ENCODE assay signal across 8 mouse cellular contexts in the genomic region with DNA sequence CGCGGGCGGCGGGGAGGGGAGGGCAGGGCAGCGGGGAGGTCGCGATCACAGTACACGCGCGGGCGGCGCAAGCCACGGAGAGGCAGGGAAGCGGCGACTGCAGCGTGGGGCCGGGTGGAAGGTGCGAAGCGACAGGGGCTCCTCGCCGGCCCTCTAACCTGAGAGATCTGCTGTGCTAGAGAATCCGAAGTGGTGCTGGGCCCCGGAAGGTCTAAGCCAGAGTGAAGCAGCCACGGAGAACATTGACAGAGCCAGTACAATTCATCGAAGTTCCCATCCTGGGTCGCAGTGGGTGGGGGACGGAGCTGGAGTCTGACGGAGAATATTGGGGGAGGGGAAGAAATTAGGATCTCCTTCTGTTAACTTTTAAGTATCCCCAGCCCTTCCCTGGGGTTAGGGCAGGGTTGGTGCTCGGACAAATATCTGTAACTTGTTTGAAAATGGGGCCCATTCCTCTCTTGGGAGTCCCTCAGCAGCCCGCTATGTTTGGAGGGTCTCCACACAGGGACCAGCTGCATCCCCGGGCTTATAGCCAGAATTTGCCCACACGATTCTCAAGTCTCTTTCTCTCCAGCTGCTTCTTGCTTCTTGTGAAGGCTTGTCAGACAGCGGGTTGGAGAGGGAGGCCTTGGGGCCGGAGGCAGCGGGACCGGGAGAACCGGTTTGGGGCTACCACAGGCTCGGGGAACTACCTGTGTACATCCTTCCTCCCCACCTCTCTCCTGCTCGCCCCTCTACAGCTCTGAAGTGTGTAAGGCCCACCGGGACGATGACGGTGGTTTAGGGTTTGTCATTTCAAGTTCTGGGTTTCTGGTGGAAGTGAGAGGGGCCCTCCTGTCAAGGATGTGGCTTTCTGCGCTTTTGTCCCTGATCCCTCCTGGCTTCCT. TPM values are rescaled to one million over a fixed set of nuclear protein-coding genes. Genes with fewer than 3 reads are reported as not detected.
DNase-seq lines count a peak whose midpoint lies in the region; ATAC-seq and TF ChIP-seq lines count a peak whose summit lies in the region.

No protein-coding gene starts in this region.

- no peak for DNase-seq in cerebellum, adult 8-10 months
- peak; percentile 78 for DNase-seq in forebrain, postnatal 0 days
- peak; percentile 73 for DNase-seq in limb, embryonic 10.5 days (ENCODE audit: low spot score)
- DNase-seq in midbrain, embryonic 14.5 days = peak; percentile 71

- H3K4me1 ChIP-seq in brown adipose tissue, adult 24 weeks (ENCODE audit: control insufficient read depth, insufficient read depth, insufficient read length, low read length) = peaks cover 20% of the 10 kb centered on the region
- H3K4me1 ChIP-seq in forebrain, postnatal 0 days (ENCODE audit: insufficient read depth) = peaks cover 25% of the 10 kb centered on the region
- peaks cover 25% of the 10 kb centered on the region for H3K4me1 ChIP-seq in intestine, embryonic 16.5 days (ENCODE audit: control insufficient read depth, insufficient read depth, low read length)
- peaks cover 45% of the 10 kb centered on the region for H3K4me1 ChIP-seq in limb, embryonic 10.5 days
- H3K4me1 ChIP-seq in midbrain, embryonic 14.5 days (ENCODE audit: control insufficient read depth, insufficient read depth, low read length) = peaks cover 43% of the 10 kb centered on the region
- peaks cover 22% of the 10 kb centered on the region for H3K4me1 ChIP-seq in stomach, embryonic 14.5 days (ENCODE audit: control insufficient read depth, insufficient read depth, low read length)

- H3K36me3 ChIP-seq in forebrain, postnatal 0 days (ENCODE audit: insufficient read depth) = peaks cover 35% of the 10 kb centered on the region
- peaks cover 13% of the 10 kb centered on the region for H3K36me3 ChIP-seq in intestine, embryonic 16.5 days (ENCODE audit: control insufficient read depth, insufficient read depth, low read length)
- H3K36me3 ChIP-seq in limb, embryonic 10.5 days = peaks cover 56% of the 10 kb centered on the region
- H3K36me3 ChIP-seq in midbrain, embryonic 14.5 days (ENCODE audit: control insufficient read depth, insufficient read depth, low read length) = peaks cover 43% of the 10 kb centered on the region
- H3K36me3 ChIP-seq in stomach, embryonic 14.5 days (ENCODE audit: control insufficient read depth, insufficient read depth, low read length) = peaks cover 35% of the 10 kb centered on the region

- 1% methylated on average over 43 of the region's 43 CpGs for WGBS in forebrain, postnatal 0 days
- under 1% methylated on average over 43 of the region's 43 CpGs for WGBS in intestine, embryonic 16.5 days
- WGBS in limb, embryonic 10.5 days = under 1% methylated on average over 43 of the region's 43 CpGs
- WGBS in midbrain, embryonic 14.5 days = under 1% methylated on average over 43 of the region's 43 CpGs
- under 1% methylated on average over 43 of the region's 43 CpGs for WGBS in stomach, embryonic 14.5 days

- peak overlapping the region; percentile 87 for H3K9ac ChIP-seq in forebrain, postnatal 0 days
- peak overlapping the region; percentile 91 for H3K9ac ChIP-seq in intestine, embryonic 16.5 days (ENCODE audit: low read depth, low read length)
- peak overlapping the region; percentile 92 for H3K9ac ChIP-seq in midbrain, embryonic 14.5 days (replicated peaks; ENCODE audit: low read length)
- H3K9ac ChIP-seq in stomach, embryonic 14.5 days (replicated peaks; ENCODE audit: low read depth, low read length) = peak overlapping the region; percentile 86

- ATAC-seq in cerebellum, adult (ENCODE audit: insufficient number of reproducible peaks, low FRiP score, low TSS enrichment) = peak; percentile 8; the same call in 1 of the 2 replicates
- ATAC-seq in forebrain, postnatal 0 days = peak; percentile 8; the same call in 1 of the 2 replicates
- ATAC-seq in intestine, embryonic 16.5 days = peak; percentile 25
- ATAC-seq in midbrain, embryonic 14.5 days (ENCODE audit: low FRiP score, low TSS enrichment) = peak; percentile 44
- peak; percentile 39; the same call in 1 of the 2 replicates for ATAC-seq in stomach, embryonic 14.5 days (ENCODE audit: insufficient number of reproducible peaks, insufficient read depth, low FRiP score, low read depth)

- H3K27ac ChIP-seq in brown adipose tissue, adult 24 weeks (replicated peaks; ENCODE audit: low read depth, low read length) = peak overlapping the region; percentile 73
- peak overlapping the region; percentile 98 for H3K27ac ChIP-seq in forebrain, postnatal 0 days (ENCODE audit: low read depth, low read length)
- H3K27ac ChIP-seq in intestine, embryonic 16.5 days (ENCODE audit: low read length) = peak overlapping the region; percentile 99
- H3K27ac ChIP-seq in limb, embryonic 10.5 days = peak overlapping the region; percentile 96
- H3K27ac ChIP-seq in midbrain, embryonic 14.5 days (replicated peaks; ENCODE audit: low read depth, low read length) = peak overlapping the region; percentile 98
- peak overlapping the region; percentile 97 for H3K27ac ChIP-seq in stomach, embryonic 14.5 days (ENCODE audit: low read length)

- no peaks in the 10 kb centered on the region for H3K9me3 ChIP-seq in forebrain, postnatal 0 days (ENCODE audit: low read length)
- H3K9me3 ChIP-seq in intestine, embryonic 16.5 days (ENCODE audit: control insufficient read depth, low read length) = no peaks in the 10 kb centered on the region
- H3K9me3 ChIP-seq in limb, embryonic 10.5 days (replicated peaks) = no peaks in the 10 kb centered on the region
- no peaks in the 10 kb centered on the region for H3K9me3 ChIP-seq in midbrain, embryonic 14.5 days (ENCODE audit: control insufficient read depth, low read length)
- no peaks in the 10 kb centered on the region for H3K9me3 ChIP-seq in stomach, embryonic 14.5 days (ENCODE audit: control insufficient read depth, low read depth, low read length)

- H3K4me2 ChIP-seq in forebrain, postnatal 0 days (ENCODE audit: low read depth) = peak overlapping the region; percentile 89
- H3K4me2 ChIP-seq in intestine, embryonic 16.5 days (ENCODE audit: low read depth, low read length) = peak overlapping the region; percentile 88
- peak overlapping the region; percentile 92 for H3K4me2 ChIP-seq in midbrain, embryonic 14.5 days (ENCODE audit: low read length)
- H3K4me2 ChIP-seq in stomach, embryonic 14.5 days (replicated peaks; ENCODE audit: low read depth, low read length) = peak overlapping the region; percentile 87

- H3K4me3 ChIP-seq in brown adipose tissue, adult 24 weeks (ENCODE audit: insufficient read depth, low read depth, low read length) = peak overlapping the region; percentile 88
- H3K4me3 ChIP-seq in forebrain, postnatal 0 days (ENCODE audit: low read depth, low read length) = peak overlapping the region; percentile 84
- H3K4me3 ChIP-seq in intestine, embryonic 16.5 days (ENCODE audit: low read length) = peak overlapping the region; percentile 72
- peak overlapping the region; percentile 96 for H3K4me3 ChIP-seq in limb, embryonic 10.5 days
- peak overlapping the region; percentile 91 for H3K4me3 ChIP-seq in midbrain, embryonic 14.5 days (replicated peaks; ENCODE audit: low read depth, low read length)
- peak overlapping the region; percentile 85 for H3K4me3 ChIP-seq in stomach, embryonic 14.5 days (ENCODE audit: low read depth, low read length)

- no peaks in the 10 kb centered on the region for H3K27me3 ChIP-seq in forebrain, postnatal 0 days (ENCODE audit: insufficient read depth, low read length)
- H3K27me3 ChIP-seq in intestine, embryonic 16.5 days (replicated peaks; ENCODE audit: control insufficient read depth, insufficient read depth, low read length) = no peaks in the 10 kb centered on the region
- no peaks in the 10 kb centered on the region for H3K27me3 ChIP-seq in limb, embryonic 10.5 days (ENCODE audit: low read depth, poor library complexity, severe bottlenecking)
- H3K27me3 ChIP-seq in midbrain, embryonic 14.5 days (ENCODE audit: control insufficient read depth, insufficient read depth, low read length) = no peaks in the 10 kb centered on the region
- H3K27me3 ChIP-seq in stomach, embryonic 14.5 days (ENCODE audit: control insufficient read depth, insufficient read depth, low read length) = no peaks in the 10 kb centered on the region

- TF ChIP-seq CTCF in forebrain, postnatal 0 days (IDR thresholded peaks at IDR 0.05; ENCODE audit: low read depth) = no peak

RNA-seq across cellular contexts. Expression of a gene that starts 0.6 kb away (rescaled TPM):
- 23.3 and 29.2 TPM in 2 replicates for polyA plus RNA-seq in brown adipose tissue, adult 24 weeks (2012; ENCODE audit: insufficient read depth, insufficient read length, missing spikeins)
- total RNA-seq in forebrain, postnatal 0 days (2014; rRNA removed) = 55.7 and 68.0 TPM in 2 replicates
- polyA plus RNA-seq in forebrain, postnatal 0 days (2015; fragmentation: Nextera tagmentation; extraction: Ambion mirVana) = 54.2 and 54.9 TPM in 2 replicates
- polyA plus RNA-seq in intestine, embryonic 16.5 days (2015; fragmentation: Nextera tagmentation; extraction: Ambion mirVana) = 67.8 and 73.8 TPM in 2 replicates
- 82.6 and 85.3 TPM in 2 replicates for polyA plus RNA-seq in limb, embryonic 10.5 days (2016; fragmentation: Nextera tagmentation; extraction: Ambion mirVana)
- 58.3 and 64.5 TPM in 2 replicates for polyA plus RNA-seq in midbrain, embryonic 14.5 days (2014; fragmentation: Nextera tagmentation; extraction: Ambion mirVana)
- polyA plus RNA-seq in stomach, embryonic 14.5 days (2014; fragmentation: Nextera tagmentation; extraction: Ambion mirVana) = 125 and 126 TPM in 2 replicates

RNA-seq across cellular contexts. Expression of a gene that starts 2.8 kb away (rescaled TPM):
- 3.5 and 7.0 TPM in 2 replicates for polyA plus RNA-seq in brown adipose tissue, adult 24 weeks (2012; ENCODE audit: insufficient read depth, insufficient read length, missing spikeins)
- total RNA-seq in forebrain, postnatal 0 days (2014; rRNA removed) = 207 and 235 TPM in 2 replicates
- polyA plus RNA-seq in forebrain, postnatal 0 days (2015; fragmentation: Nextera tagmentation; extraction: Ambion mirVana) = 578 and 712 TPM in 2 replicates
- polyA plus RNA-seq in intestine, embryonic 16.5 days (2015; fragmentation: Nextera tagmentation; extraction: Ambion mirVana) = 15.0 and 15.5 TPM in 2 replicates
- polyA plus RNA-seq in limb, embryonic 10.5 days (2016; fragmentation: Nextera tagmentation; extraction: Ambion mirVana) = 12.0 and 12.3 TPM in 2 replicates
- polyA plus RNA-seq in midbrain, embryonic 14.5 days (2014; fragmentation: Nextera tagmentation; extraction: Ambion mirVana) = 545 and 586 TPM in 2 replicates
- polyA plus RNA-seq in stomach, embryonic 14.5 days (2014; fragmentation: Nextera tagmentation; extraction: Ambion mirVana) = 38.9 and 42.4 TPM in 2 replicates

RNA-seq across cellular contexts. Expression of a gene that starts 11.4 kb away (rescaled TPM):
- polyA plus RNA-seq in brown adipose tissue, adult 24 weeks (2012; ENCODE audit: insufficient read depth, insufficient read length, missing spikeins) = 11.3 and 12.2 TPM in 2 replicates
- total RNA-seq in forebrain, postnatal 0 days (2014; rRNA removed) = 6.1 and 9.9 TPM in 2 replicates
- 0.54 and 1.5 TPM in 2 replicates for polyA plus RNA-seq in forebrain, postnatal 0 days (2015; fragmentation: Nextera tagmentation; extraction: Ambion mirVana)
- polyA plus RNA-seq in intestine, embryonic 16.5 days (2015; fragmentation: Nextera tagmentation; extraction: Ambion mirVana) = 5.7 and 6.0 TPM in 2 replicates
- polyA plus RNA-seq in limb, embryonic 10.5 days (2016; fragmentation: Nextera tagmentation; extraction: Ambion mirVana) = 11.4 and 13.1 TPM in 2 replicates
- polyA plus RNA-seq in midbrain, embryonic 14.5 days (2014; fragmentation: Nextera tagmentation; extraction: Ambion mirVana) = 3.7 and 4.2 TPM in 2 replicates
- 15.1 and 18.4 TPM in 2 replicates for polyA plus RNA-seq in stomach, embryonic 14.5 days (2014; fragmentation: Nextera tagmentation; extraction: Ambion mirVana)

RNA-seq across cellular contexts. Expression of a gene that starts 12.3 kb away (rescaled TPM):
- polyA plus RNA-seq in brown adipose tissue, adult 24 weeks (2012; ENCODE audit: insufficient read depth, insufficient read length, missing spikeins) = not detected in 2 replicates
- 0.29 TPM in 1 of 2 replicates, not detected in the other for total RNA-seq in forebrain, postnatal 0 days (2014; rRNA removed)
- 0.11 and 0.28 TPM in 2 replicates for polyA plus RNA-seq in forebrain, postnatal 0 days (2015; fragmentation: Nextera tagmentation; extraction: Ambion mirVana)
- polyA plus RNA-seq in intestine, embryonic 16.5 days (2015; fragmentation: Nextera tagmentation; extraction: Ambion mirVana) = 0.17 and 0.29 TPM in 2 replicates
- 0.65 and 0.92 TPM in 2 replicates for polyA plus RNA-seq in limb, embryonic 10.5 days (2016; fragmentation: Nextera tagmentation; extraction: Ambion mirVana)
- 0.11 and 0.15 TPM in 2 replicates for polyA plus RNA-seq in midbrain, embryonic 14.5 days (2014; fragmentation: Nextera tagmentation; extraction: Ambion mirVana)
- 0.71 and 1.3 TPM in 2 replicates for polyA plus RNA-seq in stomach, embryonic 14.5 days (2014; fragmentation: Nextera tagmentation; extraction: Ambion mirVana)

RNA-seq across cellular contexts. Expression of a gene that starts 21.9 kb away (rescaled TPM):
- polyA plus RNA-seq in brown adipose tissue, adult 24 weeks (2012; ENCODE audit: insufficient read depth, insufficient read length, missing spikeins) = not detected in 2 replicates
- 0.23 and 0.33 TPM in 2 replicates for total RNA-seq in forebrain, postnatal 0 days (2014; rRNA removed)
- not detected in 2 replicates for polyA plus RNA-seq in forebrain, postnatal 0 days (2015; fragmentation: Nextera tagmentation; extraction: Ambion mirVana)
- 0.51 and 0.72 TPM in 2 replicates for polyA plus RNA-seq in intestine, embryonic 16.5 days (2015; fragmentation: Nextera tagmentation; extraction: Ambion mirVana)
- polyA plus RNA-seq in limb, embryonic 10.5 days (2016; fragmentation: Nextera tagmentation; extraction: Ambion mirVana) = 0.35 and 0.79 TPM in 2 replicates
- polyA plus RNA-seq in midbrain, embryonic 14.5 days (2014; fragmentation: Nextera tagmentation; extraction: Ambion mirVana) = not detected in 2 replicates
- polyA plus RNA-seq in stomach, embryonic 14.5 days (2014; fragmentation: Nextera tagmentation; extraction: Ambion mirVana) = 8.2 and 8.4 TPM in 2 replicates

Comparison
In these comparisons a context has a peak if more than half of its experiments do, and no peak if none do; other contexts are left out.
1. RNA of a gene that starts 2.8 kb away (polyA plus RNA-seq): 578 to 712 TPM in forebrain, postnatal 0 days and 545 to 586 TPM in midbrain, embryonic 14.5 days; 38.9 to 42.4 TPM in stomach, embryonic 14.5 days, 15.0 to 15.5 TPM in intestine, embryonic 16.5 days, 12.0 to 12.3 TPM in limb, embryonic 10.5 days and 3.5 to 7.0 TPM in brown adipose tissue, adult 24 weeks; every median in the first group is over 10 times any median in the second.
2. Peak in every context shown above with its lines, with median percentiles within 50 percentile points of each other: ATAC-seq, H3K27ac ChIP-seq, H3K4me3 ChIP-seq, H3K4me2 ChIP-seq and H3K9ac ChIP-seq.